Mouse (Mus musculus) heart, embryonic 15.5 days (tissue): ENCODE results near the gene Hist1h4i. TPM values are rescaled to one million over a fixed set of nuclear protein-coding genes. Genes with fewer than 3 reads are reported as not detected.
"Not testable (repeated sequence)": the region's sequence is repeated elsewhere in the genome, so short reads cannot be mapped to it uniquely, and the experiment has no call there.

Source experiments
- ATAC-seq: fragments of 200-750 bp; cut with Nextera tagmentation; replicated peaks from 2 replicates; pipeline ENCODE4 v1.8.0; 2017; ENCODE audit warnings: low read depth, moderate TSS enrichment; ENCODE audit not compliant: insufficient number of reproducible peaks, insufficient read depth, low FRiP score
- H3K27ac ChIP-seq: fragments of 300-500 bp; sonication (generic); 2 replicates; pipeline ENCODE4 v1.5.1; 2015; ENCODE audit warnings: mild to moderate bottlenecking, inconsistent platforms
- H3K27me3 ChIP-seq: fragments of 300-500 bp; sonication (generic); 2 replicates; pipeline ENCODE4 v1.6.1; 2015; ENCODE audit warnings: inconsistent platforms
- H3K36me3 ChIP-seq: fragments of 300-500 bp; sonication (generic); 2 replicates; pipeline ENCODE4 v1.6.1; 2015; ENCODE audit warnings: mild to moderate bottlenecking, inconsistent platforms
- H3K4me1 ChIP-seq: fragments of 300-500 bp; sonication (generic); replicated peaks from 2 replicates; pipeline ENCODE4 v1.6.1; 2015; ENCODE audit warnings: inconsistent platforms
- H3K4me2 ChIP-seq: fragments of 300-500 bp; sonication (generic); 2 replicates; pipeline ENCODE4 v1.6.1; 2015; ENCODE audit warnings: inconsistent platforms, mild to moderate bottlenecking, moderate library complexity
- H3K4me3 ChIP-seq: fragments of 300-500 bp; sonication (generic); 2 replicates; pipeline ENCODE4 v1.5.1; 2015; ENCODE audit warnings: mild to moderate bottlenecking, inconsistent platforms
- H3K9ac ChIP-seq: fragments of 300-500 bp; sonication (generic); 2 replicates; pipeline ENCODE4 v1.6.1; 2015; ENCODE audit warnings: mild to moderate bottlenecking, inconsistent platforms
- H3K9me3 ChIP-seq: fragments of 300-500 bp; sonication (generic); replicated peaks from 2 replicates; pipeline ENCODE4 v1.6.1; 2016; ENCODE audit warnings: inconsistent platforms
- WGBS: fragments of 180-500 bp; shearing (Covaris S2); methylation state at CpG from one replicate; pipeline ENCODE4 v1.1.7; 2015; ENCODE audit warnings: mixed read lengths; 5-methylcytosine and 5-hydroxymethylcytosine counted together
- polyA plus RNA-seq: library from polyadenylated mRNA; unstranded; fragments of >200 nt; fragmentation: Nextera tagmentation; extraction: Ambion mirVana; gene quantifications from 2 replicates; pipeline ENCODE4 v1.2.1, GENCODE M21; 2015

Gene Hist1h4i
- polyA plus RNA-seq, 1 experiment from 2014 or later = 8.6 TPM

DNA sequence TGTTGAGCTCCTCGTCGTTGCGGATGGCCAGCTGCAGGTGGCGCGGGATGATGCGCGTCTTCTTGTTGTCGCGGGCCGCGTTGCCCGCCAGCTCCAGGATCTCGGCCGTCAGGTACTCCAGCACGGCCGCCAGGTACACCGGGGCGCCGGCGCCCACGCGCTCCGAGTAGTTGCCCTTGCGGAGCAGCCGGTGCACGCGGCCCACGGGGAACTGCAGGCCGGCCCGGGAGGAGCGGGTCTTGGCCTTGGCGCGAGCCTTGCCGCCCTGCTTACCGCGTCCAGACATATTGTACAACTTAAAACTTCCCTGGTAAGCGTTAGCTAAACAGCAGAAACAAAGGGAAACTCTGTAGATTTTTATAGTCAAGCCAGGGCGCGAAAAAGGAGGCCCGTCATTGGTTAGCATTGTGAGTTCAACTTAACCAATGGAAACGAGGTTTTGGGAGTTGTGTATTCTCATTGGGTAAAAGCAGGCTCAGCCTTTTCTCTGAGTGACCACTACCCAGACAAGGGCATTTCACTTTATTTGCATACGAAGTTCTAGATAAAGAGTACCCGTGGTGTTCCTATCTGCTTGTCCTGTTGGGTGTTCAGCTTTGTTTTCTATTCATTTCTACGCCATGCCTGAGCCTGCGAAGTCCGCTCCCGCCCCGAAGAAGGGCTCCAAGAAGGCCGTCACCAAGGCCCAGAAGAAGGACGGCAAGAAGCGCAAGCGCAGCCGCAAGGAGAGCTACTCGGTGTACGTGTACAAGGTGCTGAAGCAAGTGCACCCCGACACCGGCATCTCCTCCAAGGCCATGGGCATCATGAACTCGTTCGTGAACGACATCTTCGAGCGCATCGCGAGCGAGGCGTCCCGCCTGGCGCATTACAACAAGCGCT lies 5.7 kb downstream of the Hist1h4i start, which contains the start of the genes Hist1h2ah and Hist1h2bk:
TSS of gene Hist1h2ah (minus strand) at position 302 of the 882 bp plus-strand sequence.
TSS of gene Hist1h2bk (plus strand) at position 604 of the 882 bp plus-strand sequence.
- not testable (repeated sequence) for H3K9me3 ChIP-seq, H3K27me3 ChIP-seq, H3K36me3 ChIP-seq
- Histone ChIP-seq H3K4me1 (peaks cover 18% of the 10 kb centered on the region), H3K27ac (peak within 1 kb of the TSS; percentile 78), H3K4me3 (peak within 1 kb of the TSS; percentile 52), H3K9ac (peak within 1 kb of the TSS; percentile 45), H3K4me2 (peak within 1 kb of the TSS; percentile 71)
- ATAC-seq = peak; percentile 96
- WGBS = under 1% methylated on average over 28 of the region's 69 CpGs

DNA sequence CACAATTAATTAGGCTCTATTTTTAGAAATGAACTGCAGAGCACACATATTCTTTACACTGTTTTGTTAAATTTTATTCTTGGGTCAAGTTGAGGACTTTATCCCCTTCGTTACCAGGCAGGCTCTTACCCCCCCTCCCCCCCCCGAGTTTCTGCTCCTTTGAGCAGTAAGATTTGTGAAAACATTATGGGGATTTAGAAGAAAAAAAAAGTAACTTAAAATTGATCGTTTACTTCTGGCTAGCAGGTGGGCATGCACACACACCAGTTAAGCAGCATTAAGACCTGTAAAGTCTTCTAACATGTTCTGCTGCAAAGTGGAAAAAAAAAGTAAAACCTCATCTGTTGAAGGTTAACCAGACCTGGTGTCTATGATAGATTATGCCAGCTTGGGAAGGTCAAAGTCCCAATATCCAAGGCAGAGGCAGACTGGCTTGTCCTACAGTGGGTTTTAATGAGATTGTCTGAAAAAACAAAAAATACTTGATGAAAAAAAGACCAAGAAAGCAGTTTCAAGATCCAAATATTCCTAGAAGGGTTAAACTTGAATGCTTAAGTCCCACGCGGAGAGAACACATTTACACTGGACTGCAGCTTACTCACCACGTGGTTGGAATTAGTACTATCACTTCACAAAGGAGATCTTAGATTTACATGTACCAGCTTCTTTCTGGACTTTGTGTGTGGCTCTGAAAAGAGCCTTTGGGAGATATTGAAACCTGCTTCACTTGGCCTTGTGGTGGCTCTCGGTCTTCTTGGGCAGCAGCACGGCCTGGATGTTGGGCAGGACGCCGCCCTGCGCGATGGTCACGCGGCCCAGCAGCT lies 6.5 kb downstream of the Hist1h4i start:
- WGBS = under 1% methylated on average over 14 of the region's 14 CpGs
- peak overlapping the region; percentile 52 for H3K4me3 ChIP-seq
- H3K9ac ChIP-seq = peak overlapping the region; percentile 38
- peak overlapping the region; percentile 71 for H3K4me2 ChIP-seq
- H3K27ac ChIP-seq = peak overlapping the region; percentile 78
- H3K36me3 ChIP-seq = no peaks in the 10 kb centered on the region
- peaks cover 12% of the 10 kb centered on the region for H3K4me1 ChIP-seq
- no peaks in the 10 kb centered on the region for H3K27me3 ChIP-seq
- no peaks in the 10 kb centered on the region for H3K9me3 ChIP-seq
- no peak for ATAC-seq

DNA sequence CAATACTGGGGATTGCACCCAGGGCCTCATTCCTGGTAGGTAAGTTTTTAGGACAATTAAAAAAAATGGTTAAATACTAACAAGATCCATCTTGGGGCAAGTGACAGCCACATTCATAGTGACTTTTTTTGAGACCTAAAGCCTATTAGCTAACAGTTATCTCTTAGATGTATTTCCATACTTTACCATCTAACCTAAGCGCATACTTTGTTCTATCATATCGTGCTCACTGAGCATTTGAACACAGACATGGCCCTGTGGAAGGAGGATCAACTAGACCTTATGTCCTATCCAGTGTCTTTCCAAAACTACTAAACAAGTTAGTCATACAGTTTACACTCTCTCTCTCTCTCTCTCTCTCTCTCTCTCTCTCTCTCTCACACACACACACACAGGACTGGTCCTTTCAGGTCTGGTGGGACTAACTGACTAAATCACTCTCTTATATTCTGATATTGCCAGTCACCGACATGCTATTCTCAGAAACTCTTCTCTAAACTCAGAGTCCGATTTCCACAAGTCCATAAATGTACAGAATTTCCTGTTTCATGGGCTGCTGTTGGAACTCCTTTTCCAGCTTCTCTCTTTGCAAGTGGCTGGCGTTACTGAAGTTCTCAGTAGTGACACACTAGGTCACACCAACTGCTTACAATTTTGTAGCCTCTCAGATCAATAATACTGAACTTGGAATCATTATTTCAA lies 7.3 kb downstream of the Hist1h4i start:
- H3K4me3 ChIP-seq = peak overlapping the region; percentile 52
- 50% methylated on average over 5 of the region's 5 CpGs for WGBS
- H3K9me3 ChIP-seq = no peaks in the 10 kb centered on the region
- ATAC-seq = no peak
- H3K4me1 ChIP-seq = peaks cover 18% of the 10 kb centered on the region
- H3K9ac ChIP-seq = no peak overlapping the region
- H3K4me2 ChIP-seq = peak overlapping the region; percentile 71
- no peaks in the 10 kb centered on the region for H3K36me3 ChIP-seq
- no peaks in the 10 kb centered on the region for H3K27me3 ChIP-seq
- H3K27ac ChIP-seq = no peak overlapping the region

GRCm38 (mm10) chr13:22030493-22030892 lies 10.7 kb downstream of the Hist1h4i start:
- Histone ChIP-seq H3K4me3 (no peak overlapping the region), H3K9me3 (no peaks in the 10 kb centered on the region), H3K9ac (no peak overlapping the region), H3K36me3 (no peaks in the 10 kb centered on the region), H3K27ac (no peak overlapping the region), H3K27me3 (no peaks in the 10 kb centered on the region), H3K4me1 (peaks cover 11% of the 10 kb centered on the region), H3K4me2 (no peak overlapping the region)
- ATAC-seq = no peak
- WGBS = 10% methylated on average over 4 of the region's 4 CpGs

DNA sequence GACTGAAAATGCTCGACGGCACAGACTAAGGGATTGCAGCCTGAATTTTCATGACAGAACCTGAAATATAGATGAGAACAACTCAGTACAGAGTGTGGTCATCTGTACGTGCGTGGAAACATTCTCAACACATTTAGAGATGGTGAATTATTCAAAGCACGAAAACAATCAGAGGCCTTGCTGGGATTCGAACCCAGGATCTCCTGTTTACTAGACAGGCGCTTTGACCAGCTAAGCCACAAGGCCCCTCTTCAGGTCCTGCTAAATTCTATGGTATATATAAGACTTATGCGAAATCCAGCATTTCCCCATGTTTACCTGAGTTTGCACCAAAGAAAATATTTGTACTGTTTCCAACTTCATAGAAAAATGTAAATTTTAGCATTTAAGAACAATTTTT lies 11.2 kb downstream of the Hist1h4i start:
- no peak overlapping the region for H3K4me3 ChIP-seq
- H3K4me2 ChIP-seq = no peak overlapping the region
- 35% methylated on average over 8 of the region's 8 CpGs for WGBS

GRCm38 (mm10) chr13:22028673-22029460 lies 12.3 kb downstream of the Hist1h4i start:
- H3K27me3 ChIP-seq = no peaks in the 10 kb centered on the region
- H3K4me3 ChIP-seq = peak overlapping the region; percentile 66
- H3K9ac ChIP-seq = peak overlapping the region; percentile 65
- peaks cover 7% of the 10 kb centered on the region for H3K4me1 ChIP-seq
- ATAC-seq = peak; percentile 76
- peak overlapping the region; percentile 87 for H3K27ac ChIP-seq
- H3K9me3 ChIP-seq = no peaks in the 10 kb centered on the region
- peak overlapping the region; percentile 81 for H3K4me2 ChIP-seq
- 1% methylated on average over 40 of the region's 40 CpGs for WGBS
- no peaks in the 10 kb centered on the region for H3K36me3 ChIP-seq

More for the DNA sequence above, 11.2 kb downstream of the Hist1h4i start:
- Histone ChIP-seq H3K9me3 (no peaks in the 10 kb centered on the region), H3K36me3 (no peaks in the 10 kb centered on the region), H3K4me1 (peaks cover 11% of the 10 kb centered on the region), H3K9ac (no peak overlapping the region), H3K27ac (no peak overlapping the region), H3K27me3 (no peaks in the 10 kb centered on the region)
- ATAC-seq = no peak

DNA sequence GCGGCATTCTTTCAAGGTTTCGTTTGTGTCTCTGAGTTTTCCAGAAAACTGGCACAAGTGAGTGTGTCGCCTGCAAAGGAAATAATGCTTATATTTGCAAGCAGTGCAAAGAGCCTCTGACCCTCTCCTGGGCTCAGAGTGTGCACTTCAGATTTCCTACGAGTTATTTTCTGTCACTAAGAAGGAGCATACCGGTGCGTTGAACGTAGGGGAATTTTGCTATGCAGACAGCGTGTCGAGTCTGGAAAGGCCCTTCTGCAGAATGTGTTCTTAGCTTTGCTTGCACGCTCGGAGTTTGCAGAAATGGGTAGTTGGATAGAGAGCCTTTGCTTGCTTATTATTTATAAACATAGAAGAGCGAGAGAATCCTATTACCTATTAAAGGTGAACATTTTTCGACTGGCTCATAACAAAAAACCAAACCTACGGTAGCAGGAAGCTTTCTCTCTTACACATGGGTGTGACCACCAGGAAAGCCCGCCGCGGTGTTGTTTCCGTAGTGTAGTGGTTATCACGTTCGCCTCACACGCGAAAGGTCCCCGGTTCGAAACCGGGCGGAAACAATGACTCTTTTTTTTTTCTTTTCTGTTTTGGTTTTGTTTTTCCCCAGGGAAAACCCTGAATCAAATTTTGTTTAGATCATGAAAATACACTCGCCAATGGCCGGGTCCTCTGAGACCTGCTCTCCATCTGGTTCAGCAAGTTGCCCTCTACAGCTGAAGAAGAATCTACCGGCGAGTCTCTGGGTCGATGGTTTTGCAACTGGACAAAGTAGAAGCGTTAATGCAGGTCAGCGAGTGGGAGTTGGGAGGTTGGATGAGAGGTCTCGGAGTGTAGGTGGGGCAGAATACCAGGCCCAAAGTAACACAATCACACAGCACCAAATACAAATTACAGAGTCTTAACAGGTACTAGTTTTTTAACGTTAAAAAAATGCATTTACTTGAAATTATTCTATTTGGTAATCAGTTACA lies 14.8 kb downstream of the Hist1h4i start:
- H3K9ac ChIP-seq = peak overlapping the region; percentile 54
- H3K27me3 ChIP-seq = no peaks in the 10 kb centered on the region
- H3K4me3 ChIP-seq = peak overlapping the region; percentile 55
- ATAC-seq = no peak
- H3K4me2 ChIP-seq = peak overlapping the region; percentile 72
- H3K4me1 ChIP-seq = peaks cover 11% of the 10 kb centered on the region
- 2% methylated on average over 35 of the region's 35 CpGs for WGBS
- no peaks in the 10 kb centered on the region for H3K9me3 ChIP-seq
- H3K27ac ChIP-seq = peak overlapping the region; percentile 54
- H3K36me3 ChIP-seq = no peaks in the 10 kb centered on the region

DNA sequence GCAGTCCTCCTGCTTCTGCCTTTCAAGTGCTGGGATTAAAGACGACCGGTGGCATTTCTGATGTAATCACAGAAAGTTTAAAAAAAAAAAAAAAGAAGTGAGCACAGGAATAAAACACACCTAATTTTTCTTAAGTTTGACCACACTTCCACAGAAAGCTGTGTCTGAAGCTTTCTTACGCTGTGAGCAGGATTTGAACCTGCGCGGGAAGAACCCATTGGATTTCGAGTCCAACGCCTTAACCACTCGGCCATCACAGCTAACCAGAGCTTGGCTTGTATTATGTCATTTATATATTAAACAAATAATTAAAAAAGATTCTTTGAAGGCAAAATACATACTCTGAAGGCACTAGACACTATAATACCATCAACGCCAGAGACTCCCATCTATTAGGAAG lies 18.9 kb downstream of the Hist1h4i start:
- Histone ChIP-seq H3K9me3 (no peaks in the 10 kb centered on the region), H3K4me2 (peak overlapping the region; percentile 77), H3K27me3 (peaks cover 4% of the 10 kb centered on the region; the same call in 1 of the 2 replicates), H3K4me3 (peak overlapping the region; percentile 61), H3K27ac (peak overlapping the region; percentile 16; the same call in 1 of the 2 replicates), H3K4me1 (peaks cover 4% of the 10 kb centered on the region; the same call in 1 of the 2 replicates), H3K9ac (peak overlapping the region; percentile 29), H3K36me3 (no peaks in the 10 kb centered on the region)
- WGBS = under 1% methylated on average over 9 of the region's 9 CpGs
- peak; percentile 57; the same call in 1 of the 2 replicates for ATAC-seq

DNA sequence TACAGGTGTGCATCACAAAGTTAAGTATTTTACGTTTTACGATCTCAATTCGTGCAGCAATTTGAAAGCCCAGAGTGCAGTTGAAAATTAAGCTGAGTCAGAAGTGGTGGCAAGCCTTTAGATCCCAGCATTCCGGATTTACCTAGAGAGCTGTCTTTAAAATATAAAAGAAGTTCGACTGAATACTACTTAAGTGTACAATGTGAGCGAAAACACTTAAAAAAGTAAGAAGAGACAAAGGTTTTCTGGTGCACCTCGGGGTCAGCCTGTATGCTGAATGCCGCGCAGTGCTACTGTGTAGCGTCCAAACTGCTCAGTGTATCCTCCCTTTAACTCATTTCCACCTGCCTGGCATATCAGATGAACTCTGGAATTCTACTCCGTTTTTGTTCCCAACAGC lies 19.6 kb downstream of the Hist1h4i start:
- no peak for ATAC-seq
- H3K9ac ChIP-seq = peak overlapping the region; percentile 29
- H3K4me2 ChIP-seq = peak overlapping the region; percentile 77
- peaks cover 5% of the 10 kb centered on the region for H3K27me3 ChIP-seq
- WGBS = under 1% methylated on average over 11 of the region's 11 CpGs
- H3K36me3 ChIP-seq = no peaks in the 10 kb centered on the region
- H3K4me1 ChIP-seq = peaks cover 4% of the 10 kb centered on the region; the same call in 1 of the 2 replicates
- H3K4me3 ChIP-seq = peak overlapping the region; percentile 61
- no peaks in the 10 kb centered on the region for H3K9me3 ChIP-seq
- H3K27ac ChIP-seq = peak overlapping the region; percentile 16
